Mouse (Mus musculus): ENCODE data around the gene Tarbp1. TPM values are rescaled to one million over a fixed set of nuclear protein-coding genes. Genes with fewer than 3 reads are reported as not detected.
A peak's percentile ranks its signal among the peaks of the same experiment; 100 is the strongest.
"Not testable (repeated sequence)": the region's sequence is repeated elsewhere in the genome, so short reads cannot be mapped to it uniquely, and the experiment has no call there.

Gene Tarbp1
- polyA plus RNA-seq, 1 experiment from 2014 or later, result 1.8 TPM

- H3K36me3 ChIP-seq, result no peaks in the 10 kb centered on the region
- no peaks in the 10 kb centered on the region for H3K4me1 ChIP-seq (replicated peaks)
- 39% methylated on average over 8 of the region's 8 CpGs for WGBS
- H3K4me3 ChIP-seq (replicated peaks), result no peak overlapping the region
- no peak overlapping the region for H3K9ac ChIP-seq (replicated peaks)
- no peak overlapping the region for H3K27ac ChIP-seq
- no peaks in the 10 kb centered on the region for H3K9me3 ChIP-seq
- peaks cover 18% of the 10 kb centered on the region for H3K27me3 ChIP-seq
- no peak overlapping the region for H3K4me2 ChIP-seq (replicated peaks)
- ATAC-seq, result peak; percentile 75
Observed at GRCm38 (mm10) chr8:126481494-126482347, 6.9 kb upstream of the Tarbp1 start.

GRCm38 (mm10) chr8:126480366-126480765, 5.5 kb upstream of the Tarbp1 start:
- no peak overlapping the region for H3K27ac ChIP-seq
- no peak overlapping the region for H3K4me3 ChIP-seq (replicated peaks)
- ATAC-seq, result no peak
- H3K36me3 ChIP-seq, result no peaks in the 10 kb centered on the region
- WGBS, result 82% methylated on average over 2 of the region's 2 CpGs
- H3K4me1 ChIP-seq (replicated peaks), result no peaks in the 10 kb centered on the region
- H3K4me2 ChIP-seq (replicated peaks), result no peak overlapping the region
- no peaks in the 10 kb centered on the region for H3K9me3 ChIP-seq
- H3K9ac ChIP-seq (replicated peaks), result no peak overlapping the region
- H3K27me3 ChIP-seq, result peaks cover 31% of the 10 kb centered on the region

GRCm38 (mm10) chr8:126478714-126479113, 3.8 kb upstream of the Tarbp1 start:
- H3K9ac ChIP-seq (replicated peaks), result no peak overlapping the region
- no peak for ATAC-seq
- H3K4me1 ChIP-seq (replicated peaks), result peaks cover 4% of the 10 kb centered on the region
- H3K9me3 ChIP-seq, result no peaks in the 10 kb centered on the region
- 67% methylated on average over 3 of the region's 3 CpGs for WGBS
- peaks cover 24% of the 10 kb centered on the region for H3K27me3 ChIP-seq
- H3K4me2 ChIP-seq (replicated peaks), result no peak overlapping the region
- H3K27ac ChIP-seq, result no peak overlapping the region
- H3K4me3 ChIP-seq (replicated peaks), result no peak overlapping the region
- H3K36me3 ChIP-seq, result no peaks in the 10 kb centered on the region

GRCm38 (mm10) chr8:126476151-126476855, 1.4 kb upstream of the Tarbp1 start:
- H3K36me3 ChIP-seq; H3K4me3 ChIP-seq (replicated peaks); H3K9ac ChIP-seq (replicated peaks); H3K27ac ChIP-seq; H3K4me2 ChIP-seq (replicated peaks); H3K9me3 ChIP-seq; ATAC-seq: not testable (repeated sequence)
- Histone ChIP-seq H3K27me3 (peaks cover 24% of the 10 kb centered on the region), H3K4me1 (replicated peaks) (peaks cover 17% of the 10 kb centered on the region)
- WGBS, result 48% methylated on average over 29 of the region's 29 CpGs

- WGBS, result 51% methylated on average over 8 of the region's 8 CpGs
- H3K9me3 ChIP-seq; ATAC-seq; H3K4me3 ChIP-seq (replicated peaks); H3K27ac ChIP-seq; H3K9ac ChIP-seq (replicated peaks); H3K4me2 ChIP-seq (replicated peaks); H3K36me3 ChIP-seq: not testable (repeated sequence)
- H3K4me1 ChIP-seq (replicated peaks), result peaks cover 17% of the 10 kb centered on the region
- peaks cover 24% of the 10 kb centered on the region for H3K27me3 ChIP-seq
Observed at GRCm38 (mm10) chr8:126475738-126476137, 873 bp upstream of the Tarbp1 start.

- H3K27ac ChIP-seq, result peak overlapping the region; percentile 83
- H3K36me3 ChIP-seq, result peaks cover 9% of the 10 kb centered on the region; the same call in 1 of the 2 replicates
- peak overlapping the region; percentile 72 for H3K4me3 ChIP-seq (replicated peaks)
- peak overlapping the region; percentile 81 for H3K4me2 ChIP-seq (replicated peaks)
- H3K9ac ChIP-seq (replicated peaks), result peak overlapping the region; percentile 82
- ATAC-seq, result peak; percentile 2; the same call in 1 of the 2 replicates
- peaks cover 17% of the 10 kb centered on the region for H3K4me1 ChIP-seq (replicated peaks)
- H3K27me3 ChIP-seq, result peaks cover 24% of the 10 kb centered on the region
- WGBS, result 17% methylated on average over 16 of the region's 16 CpGs
- H3K9me3 ChIP-seq, result no peaks in the 10 kb centered on the region
Observed at GRCm38 (mm10) chr8:126473802-126474298, 1.0 kb downstream of the Tarbp1 start.

GRCm38 (mm10) chr8:126464071-126464470, 10.8 kb downstream of the Tarbp1 start:
- no peak overlapping the region for H3K4me2 ChIP-seq (replicated peaks)
- H3K27ac ChIP-seq, result no peak overlapping the region
- H3K36me3 ChIP-seq, result peaks cover 59% of the 10 kb centered on the region
- ATAC-seq, result no peak
- H3K4me1 ChIP-seq (replicated peaks), result no peaks in the 10 kb centered on the region
- H3K4me3 ChIP-seq (replicated peaks), result no peak overlapping the region
- no peaks in the 10 kb centered on the region for H3K27me3 ChIP-seq
- no peaks in the 10 kb centered on the region for H3K9me3 ChIP-seq
- WGBS, result 88% methylated on average over 7 of the region's 7 CpGs
- H3K9ac ChIP-seq (replicated peaks), result no peak overlapping the region

GRCm38 (mm10) chr8:126461735-126462134, 13.1 kb downstream of the Tarbp1 start:
- WGBS, result 90% methylated on average over 7 of the region's 7 CpGs
- Histone ChIP-seq H3K4me1 (replicated peaks) (no peaks in the 10 kb centered on the region), H3K36me3 (peaks cover 63% of the 10 kb centered on the region), H3K27me3 (no peaks in the 10 kb centered on the region), H3K9me3 (no peaks in the 10 kb centered on the region), H3K4me2 (replicated peaks) (no peak overlapping the region), H3K9ac (replicated peaks) (no peak overlapping the region), H3K27ac (no peak overlapping the region), H3K4me3 (replicated peaks) (no peak overlapping the region)
- no peak for ATAC-seq

- no peak for ATAC-seq
- H3K4me1 ChIP-seq (replicated peaks), result no peaks in the 10 kb centered on the region; the same call in 1 of the 2 replicates
- peaks cover 57% of the 10 kb centered on the region for H3K36me3 ChIP-seq
- no peaks in the 10 kb centered on the region for H3K27me3 ChIP-seq
- no peaks in the 10 kb centered on the region for H3K9me3 ChIP-seq
- H3K27ac ChIP-seq, result no peak overlapping the region
- H3K4me2 ChIP-seq (replicated peaks), result no peak overlapping the region
- no peak overlapping the region for H3K4me3 ChIP-seq (replicated peaks)
- no peak overlapping the region for H3K9ac ChIP-seq (replicated peaks)
- WGBS, result 63% methylated on average over 3 of the region's 3 CpGs
Observed at GRCm38 (mm10) chr8:126460274-126460673, 14.6 kb downstream of the Tarbp1 start.

GRCm38 (mm10) chr8:126455383-126455782, 19.5 kb downstream of the Tarbp1 start:
- Histone ChIP-seq H3K9ac (replicated peaks) (no peak overlapping the region), H3K27ac (no peak overlapping the region), H3K9me3 (no peaks in the 10 kb centered on the region), H3K36me3 (peaks cover 64% of the 10 kb centered on the region), H3K4me1 (replicated peaks) (no peaks in the 10 kb centered on the region; the same call in 1 of the 2 replicates), H3K4me2 (replicated peaks) (no peak overlapping the region), H3K4me3 (replicated peaks) (no peak overlapping the region), H3K27me3 (no peaks in the 10 kb centered on the region)
- no peak for ATAC-seq
- WGBS, result 68% methylated on average over 7 of the region's 7 CpGs

GRCm38 (mm10) chr8:126451158-126451557, 23.7 kb downstream of the Tarbp1 start:
- no peak overlapping the region for H3K4me2 ChIP-seq (replicated peaks)
- 93% methylated on average over 8 of the region's 8 CpGs for WGBS

GRCm38 (mm10) chr8:126438937-126439336, 35.9 kb downstream of the Tarbp1 start:
- Histone ChIP-seq H3K9ac (replicated peaks) (no peak overlapping the region), H3K4me1 (replicated peaks) (no peaks in the 10 kb centered on the region), H3K9me3 (no peaks in the 10 kb centered on the region), H3K4me2 (replicated peaks) (no peak overlapping the region), H3K36me3 (peaks cover 58% of the 10 kb centered on the region), H3K4me3 (replicated peaks) (no peak overlapping the region), H3K27ac (no peak overlapping the region), H3K27me3 (no peaks in the 10 kb centered on the region)
- WGBS, result 69% methylated on average over 2 of the region's 2 CpGs
- no peak for ATAC-seq

More at GRCm38 (mm10) chr8:126451158-126451557, 23.7 kb downstream of the Tarbp1 start:
- Histone ChIP-seq H3K4me1 (replicated peaks) (no peaks in the 10 kb centered on the region; the same call in 1 of the 2 replicates), H3K4me3 (replicated peaks) (no peak overlapping the region), H3K27ac (no peak overlapping the region), H3K9me3 (no peaks in the 10 kb centered on the region), H3K36me3 (peaks cover 79% of the 10 kb centered on the region), H3K9ac (replicated peaks) (no peak overlapping the region), H3K27me3 (no peaks in the 10 kb centered on the region)
- ATAC-seq, result no peak
